Mouse (Mus musculus) myocyte (in vitro differentiated cells): ENCODE measurements around the gene Neurod4. TPM values are rescaled to one million over a fixed set of nuclear protein-coding genes. Genes with fewer than 3 reads are reported as not detected.

ENCODE experiments used
- H3K27me3 ChIP-seq: one replicate; pipeline ENCODE4 v1.6.1; 2011; ENCODE audit not compliant: control insufficient read depth, insufficient read depth, insufficient read length
- H3K36me3 ChIP-seq: one replicate; pipeline ENCODE4 v1.6.1; 2011; ENCODE audit not compliant: control insufficient read depth, insufficient read depth
- H3K4me2 ChIP-seq: one replicate; pipeline ENCODE4 v1.6.1; 2011; ENCODE audit warnings: low read depth, control low read depth
- H3K4me3 ChIP-seq: one replicate; pipeline ENCODE4 v1.5.1; 2011; ENCODE audit warnings: mild to moderate bottlenecking, control low read depth, moderate library complexity
- H3K79me2 ChIP-seq: one replicate; pipeline ENCODE4 v1.6.1; 2011; ENCODE audit not compliant: control insufficient read depth, insufficient read depth
- H3ac ChIP-seq: one replicate; pipeline ENCODE4 v1.6.1; 2011; ENCODE audit not compliant: control insufficient read depth, insufficient read length
- CEBPB ChIP-seq: IDR thresholded peaks from 2 replicates; pipeline ENCODE4 v1.6.1; 2011; ENCODE audit warnings: mild to moderate bottlenecking, moderate library complexity; ENCODE audit not compliant: poor library complexity, insufficient read depth, severe bottlenecking
- E2F4 ChIP-seq: IDR thresholded peaks from one replicate; pipeline ENCODE4 v1.6.1; 2011; ENCODE audit warnings: mild to moderate bottlenecking, control low read depth, moderate library complexity; ENCODE audit not compliant: insufficient read depth
- MAX ChIP-seq: IDR thresholded peaks from one replicate; pipeline ENCODE4 v1.6.1; 2011; ENCODE audit warnings: low read depth, mild to moderate bottlenecking, control low read depth
- MYOD1 ChIP-seq, 3 experiments: IDR thresholded peaks; one replicate each; pipeline ENCODE4 v1.6.1; 2011; ENCODE audit warnings: control low read depth in 2 of 3, low read depth in 2 of 3, mild to moderate bottlenecking in 2 of 3, moderate library complexity in 1 of 3; ENCODE audit not compliant: insufficient read length in 2 of 3, control insufficient read depth in 1 of 3
- MYOG ChIP-seq, 3 experiments: IDR thresholded peaks; one replicate each; pipeline ENCODE4 v1.6.1; 2011; ENCODE audit warnings: control low read depth in 2 of 3, low read depth in 2 of 3, mild to moderate bottlenecking in 2 of 3; ENCODE audit not compliant: insufficient read length in 2 of 3, control insufficient read depth in 1 of 3, insufficient read depth in 1 of 3
- POLR2A ChIP-seq: IDR thresholded peaks from one replicate; pipeline ENCODE4 v1.6.1; 2011; ENCODE audit warnings: low read depth, mild to moderate bottlenecking, control low read depth, moderate library complexity; ENCODE audit not compliant: insufficient read length
- POLR2AphosphoS2 ChIP-seq: IDR thresholded peaks from one replicate; pipeline ENCODE4 v1.6.1; 2011; ENCODE audit warnings: low read depth, control low read depth; ENCODE audit not compliant: insufficient read length
- REST ChIP-seq: IDR thresholded peaks from one replicate; pipeline ENCODE4 v1.6.1; 2011; ENCODE audit warnings: mild to moderate bottlenecking, control low read depth, moderate library complexity; ENCODE audit not compliant: insufficient read depth, insufficient read length
- SRF ChIP-seq: IDR thresholded peaks from one replicate; pipeline ENCODE4 v1.6.1; 2011; ENCODE audit warnings: low read depth; ENCODE audit not compliant: control insufficient read depth, insufficient read length
- TCF12 ChIP-seq: IDR thresholded peaks from one replicate; pipeline ENCODE4 v1.6.1; 2011; ENCODE audit warnings: mild to moderate bottlenecking, control low read depth; ENCODE audit not compliant: poor library complexity, insufficient read depth, severe bottlenecking
- TCF3 ChIP-seq: IDR thresholded peaks from one replicate; pipeline ENCODE4 v1.6.1; 2011; ENCODE audit warnings: low read depth, control low read depth; ENCODE audit not compliant: insufficient read length
- USF1 ChIP-seq: IDR thresholded peaks from one replicate; pipeline ENCODE4 v1.6.1; 2011; ENCODE audit warnings: low read depth, mild to moderate bottlenecking, control low read depth, moderate library complexity
- polyA plus RNA-seq: library from polyadenylated mRNA; unstranded; fragments of >200 nt; fragmentation: generic; extraction: Trizol; gene quantifications from one replicate; pipeline ENCODE4 v1.2.1, GENCODE M21; 2012; ENCODE audit warnings: missing spikeins

The Neurod4 gene
- polyA plus RNA-seq, 1 experiment = not detected

DNA sequence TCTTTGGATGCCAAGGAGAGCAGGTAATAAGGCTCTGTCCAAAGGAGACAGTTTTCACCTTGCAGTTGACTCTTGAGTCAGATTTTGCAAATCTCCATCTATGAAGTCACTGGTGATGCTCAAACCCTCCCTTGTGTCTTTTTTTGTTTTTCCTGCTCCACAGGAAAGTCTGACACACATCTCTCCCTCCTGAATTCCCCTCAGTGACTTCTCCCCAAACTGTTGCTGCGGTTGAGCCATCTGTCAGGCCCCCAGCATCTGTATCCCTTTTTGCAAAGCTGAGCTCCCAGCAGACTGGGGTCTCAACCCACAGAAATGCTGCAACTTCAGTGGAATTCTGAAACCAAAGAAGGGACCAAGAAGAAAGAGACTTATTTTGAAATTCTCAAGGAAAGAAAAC is 47.9 kb downstream of the Neurod4 start:
- Histone ChIP-seq H3K4me3 (no peak overlapping the region), H3ac (no peak overlapping the region), H3K4me2 (no peak overlapping the region), H3K79me2 (no peaks in the 10 kb centered on the region), H3K36me3 (no peaks in the 10 kb centered on the region), H3K27me3 (no peaks in the 10 kb centered on the region)
- TF ChIP-seq MYOG (IDR thresholded peaks at IDR 0.05; ENCODE audit: control insufficient read depth in 1 of 3, insufficient read depth in 1 of 3, insufficient read length in 2 of 3, low read depth in 2 of 3) (no peak), TCF12 (no peak), CEBPB (no peak), REST (no peak), SRF (no peak), POLR2A (no peak), USF1 (no peak), TCF3 (no peak), MAX (no peak), E2F4 (no peak), MYOD1 (IDR thresholded peaks at IDR 0.05; ENCODE audit: control insufficient read depth in 1 of 3, insufficient read length in 2 of 3, low read depth in 2 of 3) (no peak), POLR2AphosphoS2 (no peak)

DNA sequence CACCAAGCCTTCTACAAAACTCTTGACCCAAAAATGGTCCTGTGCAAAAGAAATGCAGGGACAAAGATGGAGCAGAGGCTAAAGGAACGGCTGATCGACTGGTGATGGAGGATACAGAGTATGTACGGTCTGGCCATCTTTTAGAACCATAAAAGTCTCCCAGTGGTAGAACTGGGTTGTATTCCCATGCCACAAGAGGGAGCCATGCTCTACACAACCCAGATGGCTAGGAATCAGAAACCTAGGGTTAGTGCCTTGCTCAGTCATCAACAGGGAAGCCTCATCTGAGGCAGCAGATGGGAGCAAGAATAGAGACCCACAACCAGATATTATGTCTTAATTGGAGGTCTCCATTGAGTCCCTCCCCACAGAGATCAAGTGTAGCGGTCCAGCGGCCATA is 50.5 kb downstream of the Neurod4 start:
- Histone ChIP-seq H3K79me2 (no peaks in the 10 kb centered on the region), H3K36me3 (no peaks in the 10 kb centered on the region), H3K27me3 (no peaks in the 10 kb centered on the region), H3K4me2 (no peak overlapping the region), H3ac (no peak overlapping the region), H3K4me3 (no peak overlapping the region)
- TF ChIP-seq SRF = no peak
- TF ChIP-seq MAX = no peak
- TF ChIP-seq POLR2A = no peak
- no peak for TF ChIP-seq CEBPB
- no peak for TF ChIP-seq E2F4
- no peak for TF ChIP-seq POLR2AphosphoS2
- TF ChIP-seq USF1 = no peak
- no peak for TF ChIP-seq MYOG (IDR thresholded peaks at IDR 0.05; ENCODE audit: control insufficient read depth in 1 of 3, insufficient read depth in 1 of 3, insufficient read length in 2 of 3, low read depth in 2 of 3)
- TF ChIP-seq REST = no peak
- no peak for TF ChIP-seq TCF12

DNA sequence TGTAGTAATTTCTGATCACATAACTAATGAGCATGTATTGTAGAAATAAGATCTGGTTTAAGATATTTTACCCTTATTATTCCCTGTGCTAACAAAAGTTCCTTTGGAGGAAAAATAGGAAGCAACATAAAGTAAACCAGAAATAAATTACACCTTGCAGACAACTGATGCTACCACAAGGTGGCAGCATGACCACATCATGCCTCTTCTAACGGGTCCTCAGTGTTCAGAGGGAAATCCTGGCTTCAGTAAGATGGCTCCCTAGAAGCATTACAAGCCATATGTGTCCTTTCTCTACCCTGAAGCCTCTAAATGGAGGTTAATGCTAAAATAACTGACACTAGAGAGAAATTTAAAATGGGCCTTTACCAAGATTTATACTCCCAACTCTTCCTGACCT is 51.8 kb downstream of the Neurod4 start:
- TF ChIP-seq REST (no peak), POLR2A (no peak)
- H3K4me2 ChIP-seq = no peak overlapping the region
- H3K27me3 ChIP-seq = no peaks in the 10 kb centered on the region
- no peaks in the 10 kb centered on the region for H3K36me3 ChIP-seq
- H3K79me2 ChIP-seq = no peaks in the 10 kb centered on the region
- H3ac ChIP-seq = no peak overlapping the region
- H3K4me3 ChIP-seq = no peak overlapping the region

DNA sequence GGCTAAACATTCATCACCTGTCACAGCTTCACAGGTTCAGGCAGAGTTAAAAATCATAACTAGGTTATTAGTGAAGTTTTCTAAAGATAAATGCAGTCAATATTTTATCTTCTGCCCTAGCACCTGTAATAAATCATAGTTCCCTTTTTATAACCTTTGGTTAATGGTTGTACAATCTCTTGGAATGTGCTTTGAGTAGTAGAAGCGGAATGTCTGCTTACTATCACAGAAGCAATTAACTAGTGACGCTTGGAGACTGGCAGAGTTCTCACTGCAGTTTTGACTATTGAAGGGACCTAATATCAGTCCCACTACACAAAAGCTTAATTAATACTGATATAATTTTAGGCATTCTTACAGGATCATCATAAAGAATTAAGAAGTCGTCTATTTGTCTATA is 55.0 kb downstream of the Neurod4 start:
- TF ChIP-seq TCF3 (no peak), MYOD1 (IDR thresholded peaks at IDR 0.05; ENCODE audit: control insufficient read depth in 1 of 3, insufficient read length in 2 of 3, low read depth in 2 of 3) (no peak), SRF (no peak), CEBPB (no peak), POLR2AphosphoS2 (no peak)
- Histone ChIP-seq H3ac (no peak overlapping the region), H3K4me2 (no peak overlapping the region), H3K36me3 (no peaks in the 10 kb centered on the region), H3K79me2 (no peaks in the 10 kb centered on the region), H3K27me3 (no peaks in the 10 kb centered on the region), H3K4me3 (no peak overlapping the region)

Other genes with a start within 250 kb of the Neurod4 start
- not detected for gene Olfr821, start 249.9 kb downstream of the Neurod4 start, polyA plus RNA-seq
- gene Olfr822, start 209.0 kb downstream of the Neurod4 start, polyA plus RNA-seq = not detected
- gene Olfr823, start 164.9 kb downstream of the Neurod4 start, polyA plus RNA-seq = not detected
- gene Olfr824, start 150.2 kb downstream of the Neurod4 start, polyA plus RNA-seq = not detected
- gene Olfr825, start 113.5 kb downstream of the Neurod4 start, polyA plus RNA-seq = not detected
- gene Olfr826, start 96.1 kb downstream of the Neurod4 start, polyA plus RNA-seq = not detected
- gene Olfr827, start 65.8 kb downstream of the Neurod4 start, polyA plus RNA-seq = not detected
- gene Tespa1, start 42.6 kb upstream of the Neurod4 start, polyA plus RNA-seq = not detected
- not detected for gene Vmn2r84, start 114.1 kb upstream of the Neurod4 start, polyA plus RNA-seq
- gene Vmn2r85, start 149.5 kb upstream of the Neurod4 start, polyA plus RNA-seq = not detected
- gene Vmn2r86, start 175.8 kb upstream of the Neurod4 start, polyA plus RNA-seq = not detected
- 0.02 TPM for gene Vmn2r87, start 217.2 kb upstream of the Neurod4 start, polyA plus RNA-seq